Mouse (Mus musculus) cortical plate, adult 2 months (tissue): ENCODE measurements around the gene Filip1l.

ENCODE experiments used
- CTCF ChIP-seq: fragments of 200-500 bp; IDR thresholded peaks from 2 replicates; pipeline ENCODE4 v1.5.1; 2011; ENCODE audit warnings: mild to moderate bottlenecking, control low read depth, low read length; ENCODE audit not compliant: insufficient read depth; ENCODE audit errors: extremely low read depth
- POLR2A ChIP-seq: fragments of 200-500 bp; IDR thresholded peaks from 2 replicates; pipeline ENCODE4 v1.6.1; 2011; ENCODE audit warnings: mild to moderate bottlenecking, low read length, control low read depth; ENCODE audit not compliant: insufficient read depth; ENCODE audit errors: extremely low read depth

- TF ChIP-seq CTCF: no peak
- TF ChIP-seq POLR2A: no peak
Measured at GRCm38 (mm10) chr16:57378631-57379330, 25.9 kb downstream of the Filip1l start.
